Mouse (Mus musculus) myocyte (in vitro differentiated cells): ENCODE results near the gene Gm37240. TPM values are rescaled to one million over a fixed set of nuclear protein-coding genes. Genes with fewer than 3 reads are reported as not detected.
A peak's percentile ranks its signal among the peaks of the same experiment; 100 is the strongest.

Experiments used
- H3K27me3 ChIP-seq: one replicate; pipeline ENCODE4 v1.6.1; 2011; ENCODE audit not compliant: control insufficient read depth, insufficient read depth, insufficient read length
- H3K36me3 ChIP-seq: one replicate; pipeline ENCODE4 v1.6.1; 2011; ENCODE audit not compliant: control insufficient read depth, insufficient read depth
- H3K4me2 ChIP-seq: one replicate; pipeline ENCODE4 v1.6.1; 2011; ENCODE audit warnings: low read depth, control low read depth
- H3K4me3 ChIP-seq: one replicate; pipeline ENCODE4 v1.5.1; 2011; ENCODE audit warnings: mild to moderate bottlenecking, control low read depth, moderate library complexity
- H3K79me2 ChIP-seq: one replicate; pipeline ENCODE4 v1.6.1; 2011; ENCODE audit not compliant: control insufficient read depth, insufficient read depth
- H3ac ChIP-seq: one replicate; pipeline ENCODE4 v1.6.1; 2011; ENCODE audit not compliant: control insufficient read depth, insufficient read length
- CEBPB ChIP-seq: IDR thresholded peaks from 2 replicates; pipeline ENCODE4 v1.6.1; 2011; ENCODE audit warnings: mild to moderate bottlenecking, moderate library complexity; ENCODE audit not compliant: poor library complexity, insufficient read depth, severe bottlenecking
- E2F4 ChIP-seq: IDR thresholded peaks from one replicate; pipeline ENCODE4 v1.6.1; 2011; ENCODE audit warnings: mild to moderate bottlenecking, control low read depth, moderate library complexity; ENCODE audit not compliant: insufficient read depth
- MAX ChIP-seq: IDR thresholded peaks from one replicate; pipeline ENCODE4 v1.6.1; 2011; ENCODE audit warnings: low read depth, mild to moderate bottlenecking, control low read depth
- MYOD1 ChIP-seq, 3 experiments: IDR thresholded peaks; one replicate each; pipeline ENCODE4 v1.6.1; 2011; ENCODE audit warnings: control low read depth in 2 of 3, low read depth in 2 of 3, mild to moderate bottlenecking in 2 of 3, moderate library complexity in 1 of 3; ENCODE audit not compliant: insufficient read length in 2 of 3, control insufficient read depth in 1 of 3
- MYOG ChIP-seq, 3 experiments: IDR thresholded peaks; one replicate each; pipeline ENCODE4 v1.6.1; 2011; ENCODE audit warnings: control low read depth in 2 of 3, low read depth in 2 of 3, mild to moderate bottlenecking in 2 of 3; ENCODE audit not compliant: insufficient read length in 2 of 3, control insufficient read depth in 1 of 3, insufficient read depth in 1 of 3
- POLR2A ChIP-seq: IDR thresholded peaks from one replicate; pipeline ENCODE4 v1.6.1; 2011; ENCODE audit warnings: low read depth, mild to moderate bottlenecking, control low read depth, moderate library complexity; ENCODE audit not compliant: insufficient read length
- POLR2AphosphoS2 ChIP-seq: IDR thresholded peaks from one replicate; pipeline ENCODE4 v1.6.1; 2011; ENCODE audit warnings: low read depth, control low read depth; ENCODE audit not compliant: insufficient read length
- REST ChIP-seq: IDR thresholded peaks from one replicate; pipeline ENCODE4 v1.6.1; 2011; ENCODE audit warnings: mild to moderate bottlenecking, control low read depth, moderate library complexity; ENCODE audit not compliant: insufficient read depth, insufficient read length
- SRF ChIP-seq: IDR thresholded peaks from one replicate; pipeline ENCODE4 v1.6.1; 2011; ENCODE audit warnings: low read depth; ENCODE audit not compliant: control insufficient read depth, insufficient read length
- TCF12 ChIP-seq: IDR thresholded peaks from one replicate; pipeline ENCODE4 v1.6.1; 2011; ENCODE audit warnings: mild to moderate bottlenecking, control low read depth; ENCODE audit not compliant: poor library complexity, insufficient read depth, severe bottlenecking
- TCF3 ChIP-seq: IDR thresholded peaks from one replicate; pipeline ENCODE4 v1.6.1; 2011; ENCODE audit warnings: low read depth, control low read depth; ENCODE audit not compliant: insufficient read length
- USF1 ChIP-seq: IDR thresholded peaks from one replicate; pipeline ENCODE4 v1.6.1; 2011; ENCODE audit warnings: low read depth, mild to moderate bottlenecking, control low read depth, moderate library complexity
- polyA plus RNA-seq: library from polyadenylated mRNA; unstranded; fragments of >200 nt; fragmentation: generic; extraction: Trizol; gene quantifications from one replicate; pipeline ENCODE4 v1.2.1, GENCODE M21; 2012; ENCODE audit warnings: missing spikeins

Gm37240 gene
- polyA plus RNA-seq, 1 experiment, result 8.7 TPM

DNA sequence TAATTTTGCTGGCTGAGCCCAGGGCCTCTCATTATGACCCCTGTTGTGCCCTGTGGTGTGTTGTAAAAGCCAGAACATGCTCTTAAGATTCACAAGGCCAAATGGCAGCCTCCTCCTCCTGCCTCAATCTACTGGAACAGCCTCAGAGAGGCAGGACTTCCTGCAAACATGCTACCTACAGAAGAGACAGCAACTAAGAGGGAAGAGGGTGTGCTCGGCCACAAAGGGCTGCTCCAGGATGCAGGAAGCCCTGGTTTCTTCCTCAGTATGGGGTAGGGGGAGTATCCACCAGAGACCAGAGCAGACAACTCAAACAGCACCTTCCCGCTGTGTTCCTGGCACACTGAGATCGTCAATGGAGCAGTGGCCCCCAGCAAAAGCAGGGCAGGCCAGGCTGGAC, 1426.8 kb downstream of the Gm37240 start:
- no peaks in the 10 kb centered on the region for H3K36me3 ChIP-seq
- no peaks in the 10 kb centered on the region for H3K79me2 ChIP-seq
- no peak for TF ChIP-seq MYOG (IDR thresholded peaks at IDR 0.05; ENCODE audit: control insufficient read depth in 1 of 3, insufficient read depth in 1 of 3, insufficient read length in 2 of 3, low read depth in 2 of 3)
- TF ChIP-seq POLR2AphosphoS2, result no peak
- no peak for TF ChIP-seq MYOD1 (IDR thresholded peaks at IDR 0.05; ENCODE audit: control insufficient read depth in 1 of 3, insufficient read length in 2 of 3, low read depth in 2 of 3)
- TF ChIP-seq POLR2A, result no peak
- no peak for TF ChIP-seq TCF3
- no peak for TF ChIP-seq E2F4
- TF ChIP-seq CEBPB, result no peak
- TF ChIP-seq REST, result no peak
- no peak for TF ChIP-seq TCF12
- TF ChIP-seq SRF, result no peak
- TF ChIP-seq USF1, result no peak
- no peak for TF ChIP-seq MAX
- no peaks in the 10 kb centered on the region for H3K27me3 ChIP-seq
- no peak overlapping the region for H3K4me3 ChIP-seq
- no peak overlapping the region for H3ac ChIP-seq
- H3K4me2 ChIP-seq, result no peak overlapping the region

- Histone ChIP-seq H3K27me3 (no peaks in the 10 kb centered on the region), H3K79me2 (no peaks in the 10 kb centered on the region), H3K36me3 (no peaks in the 10 kb centered on the region), H3K4me2 (no peak overlapping the region), H3ac (no peak overlapping the region), H3K4me3 (no peak overlapping the region)
- TF ChIP-seq SRF (no peak), MAX (no peak), POLR2AphosphoS2 (no peak), REST (no peak), E2F4 (no peak), MYOG (IDR thresholded peaks at IDR 0.05; ENCODE audit: control insufficient read depth in 1 of 3, insufficient read depth in 1 of 3, insufficient read length in 2 of 3, low read depth in 2 of 3) (no peak), MYOD1 (IDR thresholded peaks at IDR 0.05; ENCODE audit: control insufficient read depth in 1 of 3, insufficient read length in 2 of 3, low read depth in 2 of 3) (no peak), CEBPB (0 out of 2 replicates have a peak, but pooled peaks have one; percentile 34)
These were observed 1431.4 kb downstream of the Gm37240 start for GRCm38 (mm10) chr3:84455733-84456417.

DNA sequence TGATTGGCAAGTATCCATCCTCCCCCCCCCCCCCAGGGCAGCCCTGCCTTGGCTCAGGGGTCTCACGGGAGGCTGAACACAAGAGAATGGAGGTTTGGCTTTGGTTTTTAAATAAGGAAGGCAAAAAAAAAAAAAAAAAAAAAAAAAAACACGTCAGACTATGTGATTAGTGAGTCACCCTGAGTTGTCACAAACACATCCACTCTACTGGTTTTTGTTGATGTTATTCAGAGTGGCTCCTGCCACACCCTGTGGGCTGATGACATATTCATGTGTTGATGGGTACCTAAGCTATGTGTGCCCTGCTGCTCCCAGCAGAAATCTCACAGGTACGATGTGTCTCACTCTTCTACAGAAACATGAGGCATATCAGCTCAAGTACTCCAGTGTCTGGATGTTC, 1436.7 kb downstream of the Gm37240 start:
- H3K4me2 ChIP-seq, result no peak overlapping the region
- H3K4me3 ChIP-seq, result no peak overlapping the region
- no peak overlapping the region for H3ac ChIP-seq
- no peaks in the 10 kb centered on the region for H3K79me2 ChIP-seq
- TF ChIP-seq MYOG (IDR thresholded peaks at IDR 0.05; ENCODE audit: control insufficient read depth in 1 of 3, insufficient read depth in 1 of 3, insufficient read length in 2 of 3, low read depth in 2 of 3) (no peak), USF1 (no peak), SRF (no peak), POLR2AphosphoS2 (no peak), TCF12 (no peak), E2F4 (no peak), REST (no peak), POLR2A (no peak), TCF3 (no peak), CEBPB (no peak), MAX (no peak), MYOD1 (IDR thresholded peaks at IDR 0.05; ENCODE audit: control insufficient read depth in 1 of 3, insufficient read length in 2 of 3, low read depth in 2 of 3) (no peak)
- H3K36me3 ChIP-seq, result no peaks in the 10 kb centered on the region
- no peaks in the 10 kb centered on the region for H3K27me3 ChIP-seq

GRCm38 (mm10) chr3:84449015-84449414, 1438.3 kb downstream of the Gm37240 start:
- Histone ChIP-seq H3K27me3 (no peaks in the 10 kb centered on the region), H3K4me2 (no peak overlapping the region), H3ac (no peak overlapping the region), H3K36me3 (no peaks in the 10 kb centered on the region), H3K4me3 (no peak overlapping the region), H3K79me2 (no peaks in the 10 kb centered on the region)
- no peak for TF ChIP-seq MYOG (IDR thresholded peaks at IDR 0.05; ENCODE audit: control insufficient read depth in 1 of 3, insufficient read depth in 1 of 3, insufficient read length in 2 of 3, low read depth in 2 of 3)
- no peak for TF ChIP-seq MAX
- no peak for TF ChIP-seq REST
- no peak for TF ChIP-seq E2F4
- TF ChIP-seq USF1, result no peak
- TF ChIP-seq MYOD1 (IDR thresholded peaks at IDR 0.05; ENCODE audit: control insufficient read depth in 1 of 3, insufficient read length in 2 of 3, low read depth in 2 of 3), result no peak
- no peak for TF ChIP-seq CEBPB

- no peak overlapping the region for H3ac ChIP-seq
- no peaks in the 10 kb centered on the region for H3K79me2 ChIP-seq
- TF ChIP-seq REST, result no peak
- no peak for TF ChIP-seq MAX
- TF ChIP-seq POLR2AphosphoS2, result no peak
- no peak for TF ChIP-seq CEBPB
- no peak for TF ChIP-seq TCF3
- TF ChIP-seq TCF12, result no peak
- no peak for TF ChIP-seq POLR2A
- TF ChIP-seq USF1, result no peak
- no peak for TF ChIP-seq E2F4
- no peaks in the 10 kb centered on the region for H3K27me3 ChIP-seq
- H3K36me3 ChIP-seq, result no peaks in the 10 kb centered on the region
- no peak overlapping the region for H3K4me2 ChIP-seq
- no peak overlapping the region for H3K4me3 ChIP-seq
These were observed 1439.5 kb downstream of the Gm37240 start for GRCm38 (mm10) chr3:84447803-84448202.

Other genes starting within 250 kb of the Gm37240 start
- 13.2 TPM for gene Fam160a1, start 70.2 kb downstream of the Gm37240 start, polyA plus RNA-seq
- gene Glt28d2, start within 50 bp of the Gm37240 start, polyA plus RNA-seq, result 1.4 TPM
- 7.0 TPM for gene Sh3d19, start 83.6 kb upstream of the Gm37240 start, polyA plus RNA-seq
- gene Prss48, start 115.0 kb upstream of the Gm37240 start, polyA plus RNA-seq, result not detected